ENCODE assay signal across 11 mouse cellular contexts in genomic region chr2:28037505-28038390, GRCm38 (mm10). TPM values are rescaled to one million over a fixed set of nuclear protein-coding genes. Genes with fewer than 3 reads are reported as not detected.
DNase-seq lines count a peak whose midpoint lies in the region; ATAC-seq and TF ChIP-seq lines count a peak whose summit lies in the region.
"Had no signal": no experiment of that assay in that cellular context is flagged by ENCODE, and none has a peak within 500 bp of the region (broad histone marks: within the 10 kb centered on the region; RNA-seq: fewer than 3 reads in every experiment).

No protein-coding gene starts in this region.

- no peak overlapping the region for H3K9ac ChIP-seq in heart, embryonic 16.5 days (ENCODE audit: low read length)
- no peak overlapping the region for H3K9ac ChIP-seq in heart, embryonic 12.5 days
- H3K9ac ChIP-seq: midbrain, embryonic 12.5 days had no signal

- no peaks in the 10 kb centered on the region for H3K36me3 ChIP-seq in heart, embryonic 16.5 days (ENCODE audit: control insufficient read depth, insufficient read depth)
- H3K36me3 ChIP-seq in heart, embryonic 12.5 days = peaks cover 54% of the 10 kb centered on the region

- no peak overlapping the region for H3K4me3 ChIP-seq in heart, embryonic 16.5 days (ENCODE audit: low read length)
- H3K4me3 ChIP-seq in heart, embryonic 12.5 days = no peak overlapping the region
- H3K4me3 ChIP-seq in gastrocnemius, adult 2 months = no peak overlapping the region
- H3K4me3 ChIP-seq: layer of hippocampus, adult 2 months; midbrain, embryonic 12.5 days had no signal

- no peak overlapping the region for H3K4me2 ChIP-seq in heart, embryonic 16.5 days (ENCODE audit: low read depth, low read length)
- H3K4me2 ChIP-seq in heart, embryonic 12.5 days = no peak overlapping the region
- H3K4me2 ChIP-seq: midbrain, embryonic 12.5 days had no signal

- H3K27ac ChIP-seq in heart, embryonic 16.5 days (ENCODE audit: low read length) = 0 out of 2 replicates have a peak overlapping the region, but pooled peaks have one; percentile 7
- H3K27ac ChIP-seq in heart, embryonic 12.5 days (ENCODE audit: poor library complexity, severe bottlenecking) = no peak overlapping the region
- no peak overlapping the region for H3K27ac ChIP-seq in gastrocnemius, adult 2 months
- H3K27ac ChIP-seq: layer of hippocampus, adult 2 months; midbrain, embryonic 12.5 days had no signal

- intact Hi-C loops in gastrocnemius, adult 2 months (cut with DNase I) = no loop called here

- peak; percentile 49; the same call in 1 of the 2 replicates for ATAC-seq in heart, embryonic 16.5 days (replicated peaks; ENCODE audit: extremely low read depth, insufficient read depth, low FRiP score)
- no peak for ATAC-seq in heart, embryonic 12.5 days (ENCODE audit: insufficient number of reproducible peaks, low FRiP score)

- H3K27me3 ChIP-seq in heart, embryonic 16.5 days (ENCODE audit: control insufficient read depth, insufficient read depth, low read length) = no peaks in the 10 kb centered on the region
- H3K27me3 ChIP-seq in heart, embryonic 12.5 days (replicated peaks) = no peaks in the 10 kb centered on the region
- H3K27me3 ChIP-seq: midbrain, embryonic 12.5 days had no signal

- peaks cover 10% of the 10 kb centered on the region for H3K4me1 ChIP-seq in heart, embryonic 16.5 days (ENCODE audit: control insufficient read depth, insufficient read depth, low read length)
- H3K4me1 ChIP-seq in heart, embryonic 12.5 days (replicated peaks) = no peaks in the 10 kb centered on the region
- H3K4me1 ChIP-seq: midbrain, embryonic 12.5 days had no signal

- no peaks in the 10 kb centered on the region for H3K9me3 ChIP-seq in heart, embryonic 16.5 days (replicated peaks; ENCODE audit: control insufficient read depth, low read length)
- H3K9me3 ChIP-seq in heart, embryonic 12.5 days (replicated peaks) = no peaks in the 10 kb centered on the region
- H3K9me3 ChIP-seq: midbrain, embryonic 12.5 days had no signal

- DNase-seq in Muller cell, postnatal 12 days (ENCODE audit: inconsistent ontology term) = peak; percentile 73
- peak; percentile 74 to 85 for DNase-seq in cerebellum, postnatal 14 days
- DNase-seq in kidney, postnatal 36 days = peak; percentile 38 to 44
- no peak for DNase-seq in left cerebral cortex, adult 11 months (ENCODE audit: low spot score)
- DNase-seq in thymus, postnatal 4 days = no peak
- no peak for DNase-seq in gastrocnemius, adult 2 months

- 48% methylated on average over 12 of the region's 12 CpGs for whole genome bisulfite sequencing in heart, embryonic 16.5 days
- WGBS in heart, embryonic 12.5 days = 79% methylated on average over 12 of the region's 12 CpGs

- no peak for TF ChIP-seq CTCF in gastrocnemius, adult 2 months (IDR thresholded peaks at IDR 0.05)

RNA-seq across cellular contexts. Expression of gene Fcnb, which starts 46.9 kb away (rescaled TPM):
- 0.16 and 0.47 TPM in 2 replicates for polyA plus RNA-seq in heart, embryonic 16.5 days (2015; fragmentation: Nextera tagmentation; extraction: Ambion mirVana)
- polyA plus RNA-seq in heart, embryonic 12.5 days (2016; fragmentation: Nextera tagmentation; extraction: Ambion mirVana) = 0.33 TPM in 1 of 2 replicates, not detected in the other
- not detected for total RNA-seq in gastrocnemius, adult 2 months (2021)
- total RNA-seq: layer of hippocampus, adult 2 months had no signal
- polyA plus RNA-seq: midbrain, embryonic 12.5 days; small intestine, adult 2 months had no signal

Comparison
In these comparisons a context has a peak if more than half of its experiments do, and no peak if none do; other contexts are left out.
1. DNase-seq: peak in Muller cell, postnatal 12 days (single experiment), cerebellum, postnatal 14 days (2 of 2) and kidney, postnatal 36 days (2 of 2); none in left cerebral cortex, adult 11 months (single experiment), thymus, postnatal 4 days (single experiment) and gastrocnemius, adult 2 months (single experiment).